Mouse (Mus musculus): ENCODE results near the gene Cldn7. TPM values are rescaled to one million over a fixed set of nuclear protein-coding genes. Genes with fewer than 3 reads are reported as not detected.

Cldn7 gene
- total RNA-seq, 2 experiments from 2014 or later: 1.2 TPM; not detected in 1

GRCm38 (mm10) chr11:69933066-69933465 lies 31.5 kb upstream of the Cldn7 start:
- DNase-seq: no peak

GRCm38 (mm10) chr11:69934169-69934568 lies 30.4 kb upstream of the Cldn7 start:
- peak; percentile 94 to 96 for DNase-seq

GRCm38 (mm10) chr11:69934681-69935080 lies 29.9 kb upstream of the Cldn7 start:
- DNase-seq: no peak

GRCm38 (mm10) chr11:69935137-69935879 lies 29.3 kb upstream of the Cldn7 start, which contains the start of gene Ybx2:
TSS of gene Ybx2 (plus strand) at chr11:69935796.
- peak; percentile 90 to 94 for DNase-seq

GRCm38 (mm10) chr11:69936156-69936555 lies 28.4 kb upstream of the Cldn7 start:
- no peak for DNase-seq

- DNase-seq: no peak
These were observed 27.7 kb upstream of the Cldn7 start for GRCm38 (mm10) chr11:69936714-69937347.

- DNase-seq: peak in 1 of 2 experiments; percentile 59
These were observed 27.2 kb upstream of the Cldn7 start for GRCm38 (mm10) chr11:69937385-69937784.

GRCm38 (mm10) chr11:69937834-69938233 lies 26.7 kb upstream of the Cldn7 start:
- DNase-seq: no peak

- DNase-seq: no peak
These were observed 26.1 kb upstream of the Cldn7 start for GRCm38 (mm10) chr11:69938401-69938979.

GRCm38 (mm10) chr11:69939181-69939580 lies 25.4 kb upstream of the Cldn7 start:
- DNase-seq: no peak

- no peak for DNase-seq
These were observed 24.8 kb upstream of the Cldn7 start for GRCm38 (mm10) chr11:69939731-69940130.

- DNase-seq: no peak
These were observed 23.6 kb upstream of the Cldn7 start for GRCm38 (mm10) chr11:69940962-69941361.

GRCm38 (mm10) chr11:69945216-69945615 lies 19.4 kb upstream of the Cldn7 start:
- peak; percentile 73 to 75 for DNase-seq

GRCm38 (mm10) chr11:69945997-69946891 lies 18.3 kb upstream of the Cldn7 start:
- no peak for DNase-seq

- DNase-seq: peak; percentile 62 to 80
These were observed 17.1 kb upstream of the Cldn7 start for GRCm38 (mm10) chr11:69947337-69948065.

- peak; percentile 94 to 97 for DNase-seq
These were observed 16.4 kb upstream of the Cldn7 start, which contains the start of gene Slc2a4 for GRCm38 (mm10) chr11:69948066-69948762. TSS of gene Slc2a4 (minus strand) at chr11:69948188.

- DNase-seq: peak; percentile 88 to 90
These were observed 15.8 kb upstream of the Cldn7 start for GRCm38 (mm10) chr11:69948763-69949150.

GRCm38 (mm10) chr11:69950807-69951459 lies 13.6 kb upstream of the Cldn7 start:
- DNase-seq: peak in 1 of 2 experiments; percentile 41

- no peak for DNase-seq
These were observed 12.3 kb upstream of the Cldn7 start for GRCm38 (mm10) chr11:69952274-69952673.

- no peak for DNase-seq
These were observed 11.2 kb upstream of the Cldn7 start for GRCm38 (mm10) chr11:69953267-69953915.

Measured in adrenal gland, postnatal 36 days (tissue).